Mouse (Mus musculus): ENCODE results near the gene Gab1.

The Gab1 gene

GRCm38 (mm10) chr8:80840090-80840489 is 40.2 kb downstream of the Gab1 start:
- WGBS: 70% methylated on average over 6 of the region's 6 CpGs

- WGBS: 56% methylated on average over 6 of the region's 6 CpGs
Measured at GRCm38 (mm10) chr8:80838199-80838598, 42.1 kb downstream of the Gab1 start.

- 72% methylated on average over 6 of the region's 6 CpGs for whole genome bisulfite sequencing
Measured at GRCm38 (mm10) chr8:80835401-80835800, 44.9 kb downstream of the Gab1 start.

GRCm38 (mm10) chr8:80834443-80834842 is 45.9 kb downstream of the Gab1 start:
- 35% methylated on average over 4 of the region's 4 CpGs for WGBS

- WGBS: 90% methylated on average over 5 of the region's 5 CpGs
Measured at GRCm38 (mm10) chr8:80831876-80832524, 48.3 kb downstream of the Gab1 start.

GRCm38 (mm10) chr8:80830724-80831566 is 49.4 kb downstream of the Gab1 start:
- 58% methylated on average over 11 of the region's 11 CpGs for WGBS

- WGBS: 46% methylated on average over 7 of the region's 7 CpGs
Measured at GRCm38 (mm10) chr8:80830141-80830540, 50.2 kb downstream of the Gab1 start.

- 77% methylated on average over 7 of the region's 7 CpGs for WGBS
Measured at GRCm38 (mm10) chr8:80826996-80827395, 53.3 kb downstream of the Gab1 start.

GRCm38 (mm10) chr8:80825136-80825535 is 55.2 kb downstream of the Gab1 start:
- WGBS: 77% methylated on average over 4 of the region's 4 CpGs

- WGBS: 78% methylated on average over 5 of the region's 5 CpGs
Measured at GRCm38 (mm10) chr8:80824426-80824825, 55.9 kb downstream of the Gab1 start.

GRCm38 (mm10) chr8:80823250-80823649 is 57.1 kb downstream of the Gab1 start:
- 70% methylated on average over 5 of the region's 5 CpGs for WGBS

GRCm38 (mm10) chr8:80821367-80822225 is 58.7 kb downstream of the Gab1 start:
- 67% methylated on average over 12 of the region's 12 CpGs for WGBS

- WGBS: 86% methylated on average over 6 of the region's 6 CpGs
Measured at GRCm38 (mm10) chr8:80818978-80819377, 61.3 kb downstream of the Gab1 start.

- WGBS: 83% methylated on average over 2 of the region's 2 CpGs
Measured at GRCm38 (mm10) chr8:80817065-80817464, 63.3 kb downstream of the Gab1 start.

- 48% methylated on average over 6 of the region's 6 CpGs for WGBS
Measured at GRCm38 (mm10) chr8:80815179-80815578, 65.1 kb downstream of the Gab1 start.

GRCm38 (mm10) chr8:80814087-80814791 is 66.1 kb downstream of the Gab1 start:
- WGBS: 40% methylated on average over 13 of the region's 13 CpGs

- WGBS: 80% methylated on average over 5 of the region's 5 CpGs
Measured at GRCm38 (mm10) chr8:80813439-80813838, 66.9 kb downstream of the Gab1 start.

- WGBS: 50% methylated on average over 4 of the region's 4 CpGs
Measured at GRCm38 (mm10) chr8:80811591-80811991, 68.7 kb downstream of the Gab1 start.

GRCm38 (mm10) chr8:80810916-80811315 is 69.4 kb downstream of the Gab1 start:
- WGBS: 66% methylated on average over 4 of the region's 4 CpGs

- 88% methylated on average over 5 of the region's 5 CpGs for WGBS
Measured at GRCm38 (mm10) chr8:80810442-80810841, 69.9 kb downstream of the Gab1 start.

- 37% methylated on average over 13 of the region's 13 CpGs for WGBS
Measured at GRCm38 (mm10) chr8:80807807-80808505, 72.4 kb downstream of the Gab1 start.

Data from cerebral cortex, adult 2 months (tissue).